Mouse (Mus musculus) lung, adult 18-20 months (tissue): Measurements from ENCODE around the gene Cabp2.
"Not testable (repeated sequence)": the region's sequence is repeated elsewhere in the genome, so short reads cannot be mapped to it uniquely, and the experiment has no call there.

Experiments
- DNase-seq, 2 experiments: peaks; one replicate each; pipeline ENCODE4 v3.0.0; 2022; ENCODE audit warnings: mixed read lengths in 2 of 2

The Cabp2 gene

DNA sequence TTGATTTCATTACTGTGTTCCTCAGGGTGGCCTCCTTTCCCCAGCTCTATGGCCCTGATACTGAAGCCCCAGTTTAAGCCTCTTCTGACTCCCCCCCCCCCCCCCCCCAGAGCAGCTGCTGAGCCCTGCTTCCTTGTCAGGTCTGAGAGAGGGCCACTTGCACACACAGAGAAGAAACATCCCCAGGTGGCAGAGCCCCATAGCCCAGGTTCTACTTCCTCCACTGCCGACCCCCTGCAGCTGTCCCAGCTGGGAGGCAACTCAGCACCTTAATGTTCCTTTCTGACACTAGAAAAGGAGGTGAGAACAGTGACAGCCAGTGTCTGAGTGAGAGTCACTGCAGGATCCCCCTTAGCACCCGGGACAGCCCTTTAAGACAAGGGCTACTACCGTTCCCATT, 22.4 kb downstream of the Cabp2 start:
- DNase-seq: no peak

- no peak for DNase-seq
These were observed 23.4 kb downstream of the Cabp2 start for GRCm38 (mm10) chr19:4104675-4105194.

DNA sequence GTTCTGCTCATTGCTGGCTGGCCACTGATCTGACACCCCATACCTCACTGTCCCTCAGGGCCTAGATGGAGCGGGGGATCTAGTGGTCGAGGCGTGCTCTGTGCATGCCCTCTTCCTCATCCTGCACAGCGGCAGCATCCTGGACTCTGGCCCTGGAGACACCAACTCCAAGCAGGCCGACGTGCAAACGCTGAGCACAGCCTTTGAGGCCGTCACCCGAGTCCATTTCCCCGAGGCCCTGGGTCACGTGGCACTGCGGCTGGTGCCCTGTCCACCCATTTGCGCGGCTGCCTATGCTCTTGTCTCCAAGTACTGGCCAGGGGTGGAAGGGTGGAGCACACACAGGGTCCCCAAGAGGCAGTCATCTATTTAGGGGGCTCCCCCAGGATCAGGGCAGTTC, 25.3 kb downstream of the Cabp2 start:
- DNase-seq: no peak

- no peak for DNase-seq
These were observed 27.2 kb downstream of the Cabp2 start for GRCm38 (mm10) chr19:4108535-4108934.

DNA sequence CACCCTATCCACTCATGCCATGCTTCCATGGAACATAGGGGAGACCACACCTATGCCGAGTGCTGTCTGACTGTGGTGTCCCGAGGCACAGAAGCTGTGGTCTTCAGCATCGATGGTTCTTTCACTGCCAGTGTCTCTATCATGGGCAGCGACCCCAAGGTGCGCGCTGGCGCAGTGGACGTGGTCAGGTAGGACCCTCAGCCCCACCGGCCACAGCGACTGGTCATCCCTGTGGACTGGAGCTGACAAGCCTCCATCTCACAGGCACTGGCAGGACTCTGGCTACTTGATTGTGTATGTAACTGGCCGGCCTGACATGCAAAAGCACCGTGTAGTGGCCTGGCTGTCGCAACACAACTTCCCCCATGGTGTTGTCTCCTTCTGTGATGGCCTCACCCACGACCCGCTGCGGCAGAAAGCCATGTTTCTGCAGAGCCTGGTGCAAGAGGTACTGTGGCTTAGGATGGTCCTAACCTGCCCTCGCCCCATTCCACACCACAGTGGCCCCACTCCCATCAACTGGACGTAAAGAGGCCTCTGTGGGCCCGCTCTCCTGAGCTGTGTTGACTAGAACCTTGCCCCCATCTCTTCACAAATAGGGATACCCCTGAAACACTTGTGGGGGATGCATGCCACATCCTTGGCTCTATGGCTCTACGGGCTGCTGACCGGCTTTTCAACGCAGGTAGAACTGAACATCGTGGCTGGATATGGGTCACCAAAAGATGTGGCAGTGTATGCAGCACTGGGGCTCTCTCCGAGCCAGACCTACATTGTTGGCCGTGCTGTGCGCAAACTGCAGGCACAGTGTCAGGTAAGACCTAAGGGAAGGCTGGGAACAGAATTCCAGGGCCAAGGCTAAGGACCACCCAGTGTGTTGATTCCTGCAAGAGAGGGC, 30.9 kb downstream of the Cabp2 start:
- peak in 1 of 2 experiments; percentile 36 for DNase-seq

DNA sequence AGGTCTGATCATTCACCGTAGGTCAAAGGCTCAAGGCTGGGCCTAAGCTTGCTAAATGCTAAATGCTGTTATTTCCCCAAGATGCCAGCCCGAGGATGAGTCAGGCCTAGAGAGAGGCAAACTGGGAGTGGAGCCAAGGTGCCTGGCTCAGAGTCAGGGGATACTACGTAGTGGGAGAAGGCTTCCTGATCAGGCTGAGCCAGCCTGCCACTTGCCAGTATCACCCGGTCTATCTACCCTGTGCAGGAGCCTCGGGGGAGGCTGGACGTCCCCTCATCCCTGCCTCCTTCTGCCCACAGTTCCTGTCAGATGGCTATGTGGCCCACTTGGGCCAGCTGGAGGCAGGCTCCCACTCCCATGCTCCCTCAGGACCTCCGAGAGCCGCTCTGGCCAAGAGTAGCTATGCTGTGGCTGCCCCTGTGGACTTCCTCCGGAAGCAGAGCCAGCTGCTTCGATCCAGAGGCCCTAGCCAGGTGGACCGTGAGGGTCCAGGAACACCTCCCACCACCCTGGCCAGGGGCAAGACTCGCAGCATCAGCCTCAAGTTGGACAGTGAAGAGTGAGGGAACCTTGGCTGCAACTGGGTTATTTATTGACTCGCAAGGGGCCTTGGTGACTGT, 31.9 kb downstream of the Cabp2 start:
- DNase-seq: peak; percentile 83 to 86

DNA sequence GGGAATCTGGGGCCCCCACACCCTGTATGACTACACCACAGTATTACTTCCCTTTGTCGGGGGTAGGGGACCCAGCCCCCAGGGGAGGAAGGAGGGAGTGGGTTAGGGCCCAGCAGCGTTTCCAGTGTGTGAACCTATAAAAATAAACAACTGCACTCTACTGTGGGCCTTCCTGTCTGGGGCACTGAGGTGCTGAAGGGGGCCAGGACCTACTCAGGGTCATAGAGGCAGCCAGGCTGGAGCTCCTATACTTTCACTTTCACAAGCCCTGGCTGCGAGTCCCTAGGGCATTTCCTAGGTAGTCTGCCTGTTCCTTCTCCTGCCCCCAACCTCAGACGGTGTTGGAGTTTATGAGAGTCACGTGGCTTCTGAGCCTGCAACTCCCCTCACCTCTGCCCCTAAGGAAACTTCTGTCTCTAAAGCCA, 32.4 kb downstream of the Cabp2 start:
- DNase-seq: peak; percentile 38 to 45

- no peak for DNase-seq
These were observed 33.2 kb downstream of the Cabp2 start for GRCm38 (mm10) chr19:4114551-4114950.

DNA sequence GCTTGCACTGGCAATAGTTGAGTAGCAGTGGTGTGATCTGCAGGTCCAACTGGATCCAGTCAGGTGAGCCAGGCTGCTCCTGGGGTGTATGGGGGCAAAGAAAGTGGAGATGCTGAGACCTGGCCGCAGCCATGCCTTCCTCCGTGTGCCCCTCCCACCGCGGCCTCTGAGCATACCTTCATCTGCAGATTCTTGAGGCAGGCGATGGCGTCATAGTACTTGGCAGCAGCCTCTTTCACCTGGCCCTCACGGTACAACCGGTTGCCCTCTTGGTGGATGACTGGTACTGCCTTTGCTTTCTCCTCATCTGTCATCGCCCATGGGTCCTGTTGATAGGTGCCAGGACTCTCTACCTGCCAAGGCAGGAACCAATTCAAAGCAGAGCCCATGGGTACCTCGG, 33.8 kb downstream of the Cabp2 start:
- DNase-seq: no peak

DNA sequence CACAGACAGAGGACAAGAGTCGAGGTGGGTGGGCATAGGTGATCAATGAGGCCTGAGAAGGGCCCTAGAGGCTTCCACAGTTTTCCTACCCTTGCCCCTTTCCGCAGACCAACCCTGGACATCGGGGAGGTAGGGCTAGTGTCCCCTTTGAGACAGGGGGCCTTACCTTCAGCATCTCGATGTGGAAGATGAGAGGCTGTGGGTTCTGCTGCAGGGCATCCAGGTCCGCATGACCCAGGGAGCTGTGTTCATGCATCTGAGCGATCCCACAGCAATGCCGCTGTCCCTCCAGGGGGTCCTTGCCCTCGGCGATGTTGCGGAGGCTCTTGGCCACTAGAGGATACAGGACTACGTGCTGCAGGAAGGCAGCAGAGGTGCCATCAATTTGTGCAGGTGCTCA, 34.4 kb downstream of the Cabp2 start:
- DNase-seq: no peak

- no peak for DNase-seq
These were observed 35.6 kb downstream of the Cabp2 start for GRCm38 (mm10) chr19:4117006-4117405.

DNA sequence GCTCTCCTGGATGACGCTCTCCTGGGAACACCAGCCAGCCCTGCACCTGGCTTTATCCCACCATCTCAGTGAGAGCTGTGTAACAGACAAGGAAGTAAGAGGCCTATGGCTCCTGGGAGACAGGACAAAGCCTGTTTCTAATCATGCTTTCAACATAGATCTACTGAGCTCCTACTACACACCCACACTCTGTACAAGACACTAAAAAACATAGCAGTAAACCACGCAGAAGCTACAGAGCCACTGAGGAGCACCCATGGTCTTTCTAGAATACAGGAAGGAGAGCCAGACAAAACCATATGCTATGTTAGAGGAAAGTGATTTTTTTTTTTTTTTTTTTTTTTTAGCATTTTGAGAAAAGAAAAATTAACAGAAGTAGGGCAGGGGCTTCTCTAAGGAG, 37.0 kb downstream of the Cabp2 start:
- no peak for DNase-seq

DNA sequence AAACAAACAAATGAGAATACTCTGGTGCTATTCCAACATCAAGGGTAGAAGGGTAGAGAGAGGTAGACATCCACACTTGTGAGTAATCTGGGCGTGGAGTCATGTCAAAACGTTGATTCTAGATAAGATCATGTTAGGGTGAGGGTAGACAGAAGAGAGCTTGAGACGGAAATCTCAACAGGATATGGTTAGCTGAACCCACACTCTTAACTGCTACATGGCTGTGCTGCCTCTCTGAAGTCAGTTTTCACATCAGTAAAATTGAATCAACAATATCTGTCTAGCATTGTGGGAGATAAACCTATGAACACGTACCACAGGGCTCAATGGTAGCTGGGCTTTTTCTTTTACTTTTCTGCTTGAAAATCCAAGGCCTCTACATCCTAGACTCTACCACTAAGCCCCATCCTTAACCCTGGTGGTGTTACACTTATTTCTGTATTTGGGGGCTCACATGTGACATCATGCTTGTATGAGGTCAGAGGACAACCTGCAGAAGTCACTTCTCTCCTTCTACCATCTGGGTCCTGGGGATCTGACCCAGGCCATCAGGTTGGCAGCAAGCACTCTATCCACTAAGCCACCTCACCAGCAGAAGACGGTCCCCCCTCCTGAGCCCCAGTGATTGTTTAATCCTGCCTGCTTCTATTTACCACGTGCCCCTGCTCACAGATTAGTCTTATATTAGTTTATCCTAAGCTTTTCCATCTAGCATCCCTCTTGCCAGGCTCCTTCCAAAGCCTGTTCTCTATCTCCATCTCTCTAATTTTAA, 38.5 kb downstream of the Cabp2 start:
- DNase-seq: no peak

- no peak for DNase-seq
These were observed 39.1 kb downstream of the Cabp2 start for GRCm38 (mm10) chr19:4120496-4120895.

DNA sequence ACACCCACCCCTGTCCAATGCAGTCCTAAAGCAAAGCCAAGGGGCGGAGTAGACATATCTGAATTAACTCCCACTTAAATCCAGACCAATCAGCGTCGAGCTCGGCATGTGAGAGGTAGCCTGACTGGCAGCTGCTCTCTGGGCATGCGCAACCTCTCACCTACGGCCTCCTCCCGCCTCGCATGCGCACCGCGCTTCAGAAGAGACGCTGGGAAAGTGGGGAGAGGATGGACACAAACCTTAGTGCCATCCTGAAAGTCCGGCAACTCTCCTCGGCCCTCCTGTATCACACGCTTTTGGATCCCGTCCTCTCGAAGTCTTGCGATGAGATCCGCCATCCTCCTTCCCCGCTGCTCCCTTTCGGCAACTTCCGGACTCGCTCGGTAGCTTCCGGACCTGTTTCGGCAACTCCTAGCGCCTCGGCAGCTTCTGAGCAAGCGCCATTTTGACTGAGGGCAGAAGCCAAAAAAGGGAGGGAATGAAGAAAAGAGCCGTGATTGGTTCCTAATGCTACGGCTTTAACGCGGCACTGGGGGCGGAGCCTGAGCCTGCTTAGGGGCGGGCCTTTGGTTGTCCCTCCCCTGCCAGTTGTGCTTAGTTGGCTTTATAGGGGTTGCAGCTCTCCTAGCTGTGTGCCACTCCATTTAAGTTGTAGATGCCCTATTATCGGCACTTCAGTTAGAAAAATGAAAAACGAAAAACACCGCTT, 39.9 kb downstream of the Cabp2 start:
- DNase-seq: peak; percentile 98 to 99

- not testable (repeated sequence) for DNase-seq
These were observed 40.5 kb downstream of the Cabp2 start for GRCm38 (mm10) chr19:4121896-4122295.

- no peak for DNase-seq
These were observed 41.3 kb downstream of the Cabp2 start for GRCm38 (mm10) chr19:4122411-4123370.

- DNase-seq: no peak
These were observed 43.1 kb downstream of the Cabp2 start for GRCm38 (mm10) chr19:4124432-4124831.

GRCm38 (mm10) chr19:4125268-4125667, 43.9 kb downstream of the Cabp2 start:
- DNase-seq: not testable (repeated sequence)

- peak; percentile 99 for DNase-seq
These were observed 44.6 kb downstream of the Cabp2 start, which contains the start of gene Aip for GRCm38 (mm10) chr19:4125741-4126696. Gene Aip, minus strand, starts transcription at chr19:4125858.
